Mouse (Mus musculus) heart, adult 2 months (tissue): ENCODE measurements around the gene Cd72. TPM values are rescaled to one million over a fixed set of nuclear protein-coding genes. Genes with fewer than 3 reads are reported as not detected.

Experiments
- DNase-seq, 2 experiments: peaks; one replicate each; pipeline ENCODE4 v3.0.0; 2021
- H3K27ac ChIP-seq: fragments of 200-600 bp; 2 replicates; pipeline ENCODE4 v1.8.1; 2022
- H3K27me3 ChIP-seq: fragments of 200-500 bp; 2 replicates; pipeline ENCODE4 v1.6.1; 2012; ENCODE audit warnings: mild to moderate bottlenecking, low read length, inconsistent platforms, mixed read lengths; ENCODE audit not compliant: control insufficient read depth, insufficient read depth
- H3K36me3 ChIP-seq: fragments of 200-500 bp; 2 replicates; pipeline ENCODE4 v1.6.1; 2012; ENCODE audit warnings: low read length, inconsistent platforms; ENCODE audit not compliant: control insufficient read depth, insufficient read depth
- H3K4me1 ChIP-seq: fragments of 200-500 bp; 2 replicates; pipeline ENCODE4 v1.6.1; 2011; ENCODE audit warnings: low read length; ENCODE audit not compliant: control insufficient read depth, insufficient read depth
- H3K4me3 ChIP-seq: fragments of 200-600 bp; 2 replicates; pipeline ENCODE4 v1.8.1; 2022
- H3K79me2 ChIP-seq: fragments of 200-500 bp; replicated peaks from 2 replicates; pipeline ENCODE4 v1.6.1; 2012; ENCODE audit warnings: mild to moderate bottlenecking, inconsistent platforms, low read length, moderate library complexity, mixed read lengths; ENCODE audit not compliant: control insufficient read depth, insufficient read depth
- H3K9ac ChIP-seq: fragments of 200-500 bp; 2 replicates; pipeline ENCODE4 v1.6.1; 2012; ENCODE audit warnings: low read depth, mild to moderate bottlenecking, control low read depth, inconsistent platforms, low read length, mixed read lengths
- CTCF ChIP-seq: fragments of 200-600 bp; IDR thresholded peaks from 2 replicates; pipeline ENCODE4 v1.8.1; 2022; ENCODE audit warnings: antibody characterized with exemption, mild to moderate bottlenecking, moderate library complexity
- EP300 ChIP-seq: fragments of 200-500 bp; IDR thresholded peaks from 2 replicates; pipeline ENCODE4 v1.6.1; 2011; ENCODE audit warnings: low read depth, low read length, control low read depth; ENCODE audit not compliant: insufficient read depth
- POLR2A ChIP-seq: fragments of 200-500 bp; IDR thresholded peaks from 2 replicates; pipeline ENCODE4 v1.6.1; 2011; ENCODE audit warnings: mild to moderate bottlenecking, low read depth, low read length, control low read depth; ENCODE audit not compliant: insufficient read depth
- WGBS: fragments of 180-500 bp; shearing (Covaris S2); methylation state at CpG from one replicate; pipeline ENCODE4 v1.1.7; 2018; 5-methylcytosine and 5-hydroxymethylcytosine counted together
- intact Hi-C: fragments of 180-260 bp; cut with DNase I; formaldehyde crosslinking; loops from one replicate; pipeline ENCODE4 v1.15.1; 2025
- polyA plus RNA-seq: library from polyadenylated mRNA; depleted of rRNA; stranded (reverse); fragments of >200 nt; gene quantifications from 2 replicates; pipeline ENCODE4 v1.2.3, GENCODE M21; 2012
- total RNA-seq, 2 experiments: library from RNA; stranded (reverse); gene quantifications; 2 replicates each; pipeline ENCODE4 v1.2.3; 2021

Cd72 gene
- total and polyA plus RNA-seq, 3 experiments, result 0.97 to 4.8 (median 1.0) TPM

GRCm38 (mm10) chr4:43476604-43477003 is 22.2 kb upstream of the Cd72 start:
- 80% methylated on average over 6 of the region's 6 CpGs for WGBS
- Histone ChIP-seq H3K79me2 (no peaks in the 10 kb centered on the region), H3K4me3 (no peak overlapping the region), H3K4me1 (no peaks in the 10 kb centered on the region; the same call in 1 of the 2 replicates), H3K27me3 (no peaks in the 10 kb centered on the region), H3K9ac (no peak overlapping the region), H3K36me3 (no peaks in the 10 kb centered on the region), H3K27ac (no peak overlapping the region)
- TF ChIP-seq POLR2A (no peak), CTCF (peak; percentile 38)
- intact Hi-C loops, result no loop called here
- no peak for DNase-seq

DNA sequence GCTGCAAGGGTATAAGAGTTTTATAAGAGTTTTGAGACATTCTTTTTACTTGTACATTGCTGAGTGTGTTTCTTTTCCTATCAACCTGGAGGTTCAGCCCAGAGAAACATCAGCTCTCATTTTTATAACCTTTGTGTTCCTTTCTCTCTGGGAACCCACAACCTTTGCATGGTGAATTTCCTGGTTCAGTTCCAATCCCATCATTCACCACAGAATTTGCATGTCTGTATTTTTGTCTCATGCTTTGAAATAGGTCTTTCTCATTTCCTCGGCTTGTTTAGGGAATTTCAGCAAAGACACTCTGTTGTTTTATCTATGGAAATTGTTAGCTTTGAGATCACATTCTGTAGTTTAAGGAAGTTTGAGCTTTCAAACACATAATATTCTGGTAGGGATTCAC is 19.2 kb upstream of the Cd72 start:
- H3K4me3 ChIP-seq, result no peak overlapping the region
- no peak overlapping the region for H3K27ac ChIP-seq
- DNase-seq, result no peak
- no peak overlapping the region for H3K9ac ChIP-seq
- no peak for TF ChIP-seq EP300
- TF ChIP-seq CTCF, result no peak
- TF ChIP-seq POLR2A, result no peak
- H3K4me1 ChIP-seq, result no peaks in the 10 kb centered on the region
- no peaks in the 10 kb centered on the region for H3K27me3 ChIP-seq
- H3K36me3 ChIP-seq, result no peaks in the 10 kb centered on the region
- WGBS, result 67% methylated on average over 1 of the region's 1 CpGs
- H3K79me2 ChIP-seq, result no peaks in the 10 kb centered on the region
- intact Hi-C loops, result no loop called here

DNA sequence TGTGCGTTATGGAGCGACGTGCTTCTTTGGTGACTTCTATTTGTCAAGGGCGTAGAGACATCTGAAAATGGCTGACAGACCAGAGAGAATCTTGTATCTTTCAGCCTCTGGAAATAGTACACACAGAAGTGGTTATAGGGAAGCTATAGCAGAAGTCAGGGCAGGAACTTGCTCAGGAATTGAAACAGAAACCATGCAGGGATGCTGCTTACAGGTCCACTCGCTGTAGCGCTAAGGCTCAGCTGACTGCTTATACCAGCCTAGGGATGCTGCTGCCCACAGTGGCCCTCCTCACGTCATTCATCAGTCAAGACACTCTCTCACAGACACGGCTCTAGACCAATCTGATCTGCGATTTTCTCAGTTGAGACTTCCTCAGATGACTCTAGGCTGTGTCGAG is 15.9 kb upstream of the Cd72 start:
- DNase-seq, result no peak
- TF ChIP-seq POLR2A (no peak), CTCF (no peak), EP300 (no peak)
- intact Hi-C loops, result no loop called here

GRCm38 (mm10) chr4:43466872-43467271 is 12.4 kb upstream of the Cd72 start:
- Histone ChIP-seq H3K27ac (no peak overlapping the region), H3K9ac (no peak overlapping the region), H3K36me3 (no peaks in the 10 kb centered on the region), H3K27me3 (no peaks in the 10 kb centered on the region), H3K79me2 (no peaks in the 10 kb centered on the region), H3K4me1 (no peaks in the 10 kb centered on the region), H3K4me3 (no peak overlapping the region)
- intact Hi-C loops, result no loop called here
- no peak for TF ChIP-seq EP300
- TF ChIP-seq CTCF, result no peak
- no peak for TF ChIP-seq POLR2A
- 90% methylated on average over 7 of the region's 7 CpGs for WGBS
- no peak for DNase-seq

More for the DNA sequence above, 15.9 kb upstream of the Cd72 start:
- H3K36me3 ChIP-seq, result no peaks in the 10 kb centered on the region
- WGBS, result 91% methylated on average over 10 of the region's 10 CpGs
- no peaks in the 10 kb centered on the region for H3K79me2 ChIP-seq
- no peak overlapping the region for H3K4me3 ChIP-seq
- no peak overlapping the region for H3K9ac ChIP-seq
- H3K4me1 ChIP-seq, result no peaks in the 10 kb centered on the region
- H3K27me3 ChIP-seq, result no peaks in the 10 kb centered on the region
- H3K27ac ChIP-seq, result no peak overlapping the region

- intact Hi-C loops, result no loop called here
Measured at GRCm38 (mm10) chr4:43465935-43466334, 11.5 kb upstream of the Cd72 start.

DNA sequence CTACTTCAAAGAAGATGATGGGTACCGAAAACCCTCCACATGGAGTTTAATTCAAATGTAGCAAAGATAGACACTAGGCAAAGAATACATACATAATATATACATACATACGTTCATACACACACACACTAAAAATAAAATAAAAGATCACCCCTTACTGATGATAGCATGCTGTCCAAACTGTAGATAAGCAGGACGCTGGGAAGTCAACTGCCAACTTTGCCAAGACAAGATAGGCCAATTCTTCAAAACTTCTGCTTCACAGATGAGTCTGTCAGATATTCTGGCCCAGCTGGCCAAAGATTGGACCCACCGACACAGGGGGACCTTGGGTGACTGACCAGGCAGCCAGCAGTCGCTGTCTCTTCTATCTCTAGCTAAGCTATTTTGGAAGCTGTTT is 8.7 kb upstream of the Cd72 start:
- no peaks in the 10 kb centered on the region for H3K27me3 ChIP-seq
- H3K36me3 ChIP-seq, result no peaks in the 10 kb centered on the region
- H3K79me2 ChIP-seq, result no peaks in the 10 kb centered on the region
- TF ChIP-seq POLR2A, result no peak
- no peak for TF ChIP-seq EP300
- no peak for TF ChIP-seq CTCF
- no peaks in the 10 kb centered on the region for H3K4me1 ChIP-seq
- DNase-seq, result no peak
- no peak overlapping the region for H3K4me3 ChIP-seq
- intact Hi-C loops, result no loop called here
- 82% methylated on average over 5 of the region's 5 CpGs for WGBS
- no peak overlapping the region for H3K27ac ChIP-seq
- H3K9ac ChIP-seq, result no peak overlapping the region

More at GRCm38 (mm10) chr4:43465935-43466334, 11.5 kb upstream of the Cd72 start:
- WGBS, result 73% methylated on average over 6 of the region's 6 CpGs
- no peaks in the 10 kb centered on the region for H3K4me1 ChIP-seq
- no peak overlapping the region for H3K4me3 ChIP-seq
- H3K79me2 ChIP-seq, result no peaks in the 10 kb centered on the region
- no peaks in the 10 kb centered on the region for H3K27me3 ChIP-seq
- H3K36me3 ChIP-seq, result no peaks in the 10 kb centered on the region
- TF ChIP-seq CTCF (no peak), EP300 (no peak), POLR2A (no peak)
- no peak overlapping the region for H3K9ac ChIP-seq
- H3K27ac ChIP-seq, result no peak overlapping the region
- peak in 1 of 2 experiments; percentile 10 for DNase-seq
